Mouse (Mus musculus): Measurements from ENCODE around the gene Dse. TPM values are rescaled to one million over a fixed set of nuclear protein-coding genes. Genes with fewer than 3 reads are reported as not detected.

Dse gene
- polyA plus RNA-seq, 1 experiment from 2014 or later = 8.3 TPM

DNA sequence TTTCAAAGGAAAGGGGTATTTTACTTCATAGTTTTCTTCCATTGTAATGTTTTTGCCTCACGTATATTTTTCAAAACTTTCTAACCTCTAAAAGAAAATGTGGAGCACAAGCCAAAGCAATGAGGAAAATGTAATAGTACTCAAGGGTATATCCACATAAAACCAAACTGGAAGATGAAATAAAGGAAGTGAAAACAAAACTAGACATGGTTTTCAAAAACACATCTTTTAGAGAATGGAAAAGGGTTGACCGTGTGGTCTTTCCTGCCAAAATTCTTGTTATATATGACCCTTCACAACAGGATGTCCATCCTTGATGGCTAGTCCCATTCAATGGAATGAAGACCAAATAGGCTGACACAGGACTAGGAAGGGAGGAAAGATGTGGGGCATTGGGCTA lies 89.1 kb downstream of the Dse start:
- Histone ChIP-seq H3K27me3 (ENCODE audit: control insufficient read depth, insufficient read depth, low read length) (no peaks in the 10 kb centered on the region), H3K36me3 (ENCODE audit: control insufficient read depth, insufficient read depth, low read length) (no peaks in the 10 kb centered on the region), H3K4me3 (ENCODE audit: low read depth, low read length) (no peak overlapping the region), H3K9ac (ENCODE audit: low read length) (no peak overlapping the region), H3K4me2 (replicated peaks; ENCODE audit: low read depth) (no peak overlapping the region), H3K9me3 (ENCODE audit: control insufficient read depth, low read length) (no peaks in the 10 kb centered on the region), H3K4me1 (replicated peaks; ENCODE audit: control insufficient read depth, insufficient read depth) (no peaks in the 10 kb centered on the region), H3K27ac (replicated peaks) (no peak overlapping the region)
- 88% methylated on average over 2 of the region's 2 CpGs for WGBS
- TF ChIP-seq EP300 (optimal IDR thresholded peaks at IDR 0.05) = no peak
- TF ChIP-seq CTCF (IDR thresholded peaks at IDR 0.05; ENCODE audit: low read depth) = no peak
- ATAC-seq (ENCODE audit: low FRiP score, low TSS enrichment) (no peak), DNase-seq (ENCODE audit: low spot score) (no peak)

DNA sequence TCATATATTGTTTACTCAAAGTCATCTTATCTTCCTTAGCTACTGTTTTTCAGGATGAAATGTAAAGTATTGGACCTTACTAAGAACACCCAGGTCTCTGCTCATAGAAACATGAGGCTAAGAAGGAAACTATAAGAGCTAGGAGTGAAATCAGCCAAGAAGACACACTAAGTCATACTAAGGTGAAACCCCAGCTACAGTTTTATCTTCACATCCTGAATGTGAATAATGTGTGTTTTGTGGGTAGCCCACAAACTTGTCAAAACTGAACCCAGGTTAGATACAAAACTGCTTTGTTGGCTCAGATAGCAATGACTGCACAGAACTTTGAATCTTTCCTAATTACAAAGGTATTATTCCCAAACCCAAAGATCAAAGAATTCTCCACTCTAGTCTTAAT lies 89.7 kb downstream of the Dse start:
- DNase-seq (ENCODE audit: low spot score) (no peak), ATAC-seq (ENCODE audit: low FRiP score, low TSS enrichment) (no peak)
- H3K36me3 ChIP-seq (ENCODE audit: control insufficient read depth, insufficient read depth, low read length) = no peaks in the 10 kb centered on the region
- no peak overlapping the region for H3K4me3 ChIP-seq (ENCODE audit: low read depth, low read length)
- H3K9me3 ChIP-seq (ENCODE audit: control insufficient read depth, low read length) = no peaks in the 10 kb centered on the region
- TF ChIP-seq EP300 (optimal IDR thresholded peaks at IDR 0.05) (no peak), CTCF (IDR thresholded peaks at IDR 0.05; ENCODE audit: low read depth) (no peak)
- H3K27me3 ChIP-seq (ENCODE audit: control insufficient read depth, insufficient read depth, low read length) = no peaks in the 10 kb centered on the region
- H3K9ac ChIP-seq (ENCODE audit: low read length) = no peak overlapping the region
- H3K4me1 ChIP-seq (replicated peaks; ENCODE audit: control insufficient read depth, insufficient read depth) = no peaks in the 10 kb centered on the region
- no peak overlapping the region for H3K27ac ChIP-seq (replicated peaks)
- no peak overlapping the region for H3K4me2 ChIP-seq (replicated peaks; ENCODE audit: low read depth)

DNA sequence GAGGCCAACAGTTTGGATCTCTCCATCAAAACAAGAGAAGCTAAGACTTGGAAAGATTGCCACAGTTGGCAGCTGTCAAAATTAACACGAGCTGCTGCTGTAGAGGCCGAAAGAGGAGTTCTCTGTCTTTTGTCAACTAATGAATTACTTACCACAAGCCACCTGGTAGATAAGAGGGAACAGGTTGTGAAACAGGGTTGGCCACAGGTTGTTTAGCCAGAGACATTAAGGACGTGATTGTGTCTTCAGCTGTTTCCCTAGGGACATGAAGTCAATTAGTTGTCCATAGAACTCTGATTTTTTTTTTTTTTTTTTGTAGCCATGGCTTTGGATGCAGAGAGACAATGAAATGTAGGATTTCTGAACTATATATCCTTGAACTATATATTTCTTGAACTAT lies 90.4 kb downstream of the Dse start:
- H3K27ac ChIP-seq (replicated peaks) = no peak overlapping the region
- no peaks in the 10 kb centered on the region for H3K4me1 ChIP-seq (replicated peaks; ENCODE audit: control insufficient read depth, insufficient read depth)
- no peaks in the 10 kb centered on the region for H3K27me3 ChIP-seq (ENCODE audit: control insufficient read depth, insufficient read depth, low read length)
- H3K36me3 ChIP-seq (ENCODE audit: control insufficient read depth, insufficient read depth, low read length) = no peaks in the 10 kb centered on the region
- H3K9ac ChIP-seq (ENCODE audit: low read length) = no peak overlapping the region
- ATAC-seq (ENCODE audit: low FRiP score, low TSS enrichment) (no peak), DNase-seq (ENCODE audit: low spot score) (no peak)
- H3K4me3 ChIP-seq (ENCODE audit: low read depth, low read length) = no peak overlapping the region
- H3K9me3 ChIP-seq (ENCODE audit: control insufficient read depth, low read length) = no peaks in the 10 kb centered on the region
- TF ChIP-seq EP300 (optimal IDR thresholded peaks at IDR 0.05) = no peak
- no peak for TF ChIP-seq CTCF (IDR thresholded peaks at IDR 0.05; ENCODE audit: low read depth)
- H3K4me2 ChIP-seq (replicated peaks; ENCODE audit: low read depth) = no peak overlapping the region
- 30% methylated on average over 3 of the region's 3 CpGs for WGBS

DNA sequence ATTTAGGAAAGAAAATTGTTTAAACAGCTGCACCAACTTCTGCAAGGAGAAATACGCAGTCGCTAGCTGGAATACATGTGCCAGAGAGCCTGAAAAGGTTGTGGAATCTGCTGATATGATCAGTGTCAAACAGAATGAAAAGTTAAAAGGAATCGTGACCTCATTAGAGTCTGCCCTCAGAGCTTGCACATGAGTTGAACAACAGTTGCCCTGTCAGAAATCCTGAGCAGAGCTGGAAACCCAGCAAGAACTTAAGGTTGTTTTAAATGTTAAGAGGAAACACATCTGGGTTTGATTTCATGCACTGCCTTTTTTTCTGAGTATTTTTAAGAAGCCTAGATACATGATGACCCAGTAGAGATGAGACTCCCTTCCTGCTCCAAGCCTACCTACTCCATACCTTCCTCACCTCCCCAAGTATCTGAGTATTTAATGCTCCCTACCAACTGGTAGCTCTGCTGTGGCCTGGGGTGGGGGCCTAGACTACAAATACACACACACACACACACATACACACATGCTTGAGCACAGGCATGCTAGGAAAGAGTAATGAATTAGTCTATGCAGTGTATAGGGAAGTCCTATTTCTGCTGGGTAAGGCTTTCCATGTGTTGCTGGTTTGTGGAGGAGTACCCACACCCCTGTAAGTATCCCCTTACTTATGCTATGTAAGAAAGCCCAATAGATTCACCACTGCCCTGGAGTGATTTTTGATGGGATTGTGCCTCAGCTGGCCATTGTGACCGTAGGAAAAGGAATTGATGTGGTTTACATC lies 95.4 kb downstream of the Dse start:
- no peak overlapping the region for H3K4me2 ChIP-seq (replicated peaks; ENCODE audit: low read depth)
- DNase-seq (ENCODE audit: low spot score) = no peak
- H3K9me3 ChIP-seq (ENCODE audit: control insufficient read depth, low read length) = no peaks in the 10 kb centered on the region
- H3K9ac ChIP-seq (ENCODE audit: low read length) = no peak overlapping the region
- H3K27ac ChIP-seq (replicated peaks) = no peak overlapping the region
- TF ChIP-seq CTCF (IDR thresholded peaks at IDR 0.05; ENCODE audit: low read depth) (no peak), EP300 (optimal IDR thresholded peaks at IDR 0.05) (no peak)
- H3K4me1 ChIP-seq (replicated peaks; ENCODE audit: control insufficient read depth, insufficient read depth) = no peaks in the 10 kb centered on the region
- no peak overlapping the region for H3K4me3 ChIP-seq (ENCODE audit: low read depth, low read length)
- no peak for ATAC-seq (ENCODE audit: low FRiP score, low TSS enrichment)
- H3K36me3 ChIP-seq (ENCODE audit: control insufficient read depth, insufficient read depth, low read length) = no peaks in the 10 kb centered on the region
- no peaks in the 10 kb centered on the region for H3K27me3 ChIP-seq (ENCODE audit: control insufficient read depth, insufficient read depth, low read length)
- WGBS = 62% methylated on average over 4 of the region's 4 CpGs

DNA sequence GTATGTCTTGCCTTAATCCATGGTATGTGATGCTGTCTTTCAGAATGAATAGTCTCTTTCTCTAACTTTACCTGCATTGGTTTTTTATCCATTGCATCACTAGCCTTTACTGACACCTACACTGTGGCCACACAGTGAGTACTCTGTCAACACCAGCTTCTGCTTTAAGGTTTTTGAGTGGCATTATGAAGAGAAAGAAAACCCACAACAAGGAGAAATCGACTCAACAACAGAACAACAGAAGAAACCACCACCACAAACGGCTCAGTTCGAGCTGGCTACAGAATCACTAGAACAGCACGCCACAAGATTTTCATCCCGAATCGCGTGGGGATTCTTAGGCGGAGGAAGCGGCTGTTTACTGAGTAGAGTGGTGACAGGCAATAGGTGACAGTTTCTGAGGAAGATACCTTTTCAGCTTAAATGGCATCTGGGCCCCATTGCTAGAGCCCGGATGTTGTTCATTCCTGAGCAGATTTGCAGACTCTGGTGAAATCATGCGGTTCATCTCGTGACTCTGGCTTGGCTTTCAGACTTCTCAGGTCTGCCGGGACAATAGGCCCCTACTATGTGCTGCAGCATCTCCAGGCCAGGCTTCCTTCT lies 96.6 kb downstream of the Dse start:
- Histone ChIP-seq H3K9ac (ENCODE audit: low read length) (no peak overlapping the region), H3K27ac (replicated peaks) (no peak overlapping the region), H3K4me1 (replicated peaks; ENCODE audit: control insufficient read depth, insufficient read depth) (no peaks in the 10 kb centered on the region), H3K4me3 (ENCODE audit: low read depth, low read length) (no peak overlapping the region), H3K4me2 (replicated peaks; ENCODE audit: low read depth) (no peak overlapping the region), H3K27me3 (ENCODE audit: control insufficient read depth, insufficient read depth, low read length) (no peaks in the 10 kb centered on the region), H3K9me3 (ENCODE audit: control insufficient read depth, low read length) (no peaks in the 10 kb centered on the region), H3K36me3 (ENCODE audit: control insufficient read depth, insufficient read depth, low read length) (no peaks in the 10 kb centered on the region)
- ATAC-seq (ENCODE audit: low FRiP score, low TSS enrichment) = no peak
- DNase-seq (ENCODE audit: low spot score) = no peak
- TF ChIP-seq EP300 (optimal IDR thresholded peaks at IDR 0.05) (no peak), CTCF (IDR thresholded peaks at IDR 0.05; ENCODE audit: low read depth) (no peak)
- 81% methylated on average over 13 of the region's 13 CpGs for WGBS

Other genes starting within 250 kb of the Dse start
- 104 and 109 TPM in 2 replicates for gene Rwdd1, start 188.1 kb downstream of the Dse start, polyA plus RNA-seq (2015; fragmentation: Nextera tagmentation; extraction: Ambion mirVana)
- not detected in 2 replicates for gene Trappc3l, start 170.1 kb downstream of the Dse start, polyA plus RNA-seq (2015; fragmentation: Nextera tagmentation; extraction: Ambion mirVana)
- gene Calhm4, start 163.4 kb downstream of the Dse start, polyA plus RNA-seq (2015; fragmentation: Nextera tagmentation; extraction: Ambion mirVana) = not detected in 2 replicates
- gene Calhm5, start 111.2 kb downstream of the Dse start, polyA plus RNA-seq (2015; fragmentation: Nextera tagmentation; extraction: Ambion mirVana) = 2.4 and 2.5 TPM in 2 replicates
- 0.74 and 1.1 TPM in 2 replicates for gene Calhm6, start 79.7 kb downstream of the Dse start, polyA plus RNA-seq (2015; fragmentation: Nextera tagmentation; extraction: Ambion mirVana)
- gene Tspyl1, start 74.5 kb upstream of the Dse start, polyA plus RNA-seq (2015; fragmentation: Nextera tagmentation; extraction: Ambion mirVana) = 46.7 and 49.1 TPM in 2 replicates
- 11.9 and 12.8 TPM in 2 replicates for gene Tspyl4, start 89.7 kb upstream of the Dse start, polyA plus RNA-seq (2015; fragmentation: Nextera tagmentation; extraction: Ambion mirVana)
- 0.04 and 0.06 TPM in 2 replicates for gene Col10a1, start 182.3 kb upstream of the Dse start, polyA plus RNA-seq (2015; fragmentation: Nextera tagmentation; extraction: Ambion mirVana)
- 11.2 and 12.4 TPM in 2 replicates for gene Nt5dc1, start 210.8 kb upstream of the Dse start, polyA plus RNA-seq (2015; fragmentation: Nextera tagmentation; extraction: Ambion mirVana)